Mouse (Mus musculus) thymus, postnatal 14 days (tissue): ENCODE measurements around the gene Npff.

ENCODE experiments used
- DNase-seq: peaks from one replicate; pipeline ENCODE4 v3.0.0; 2021

Npff gene

GRCm38 (mm10) chr15:102503924-102504782 is 20.6 kb downstream of the Npff start:
- DNase-seq = no peak

GRCm38 (mm10) chr15:102503447-102503846 is 21.3 kb downstream of the Npff start, which contains the start of gene Gm10337:
Gm10337 (plus strand) TSS chr15:102503722.
- DNase-seq = no peak

GRCm38 (mm10) chr15:102502254-102502840 is 22.4 kb downstream of the Npff start:
- DNase-seq = no peak

- DNase-seq = no peak
Observed at GRCm38 (mm10) chr15:102501084-102501814, 23.5 kb downstream of the Npff start.

- DNase-seq = no peak
Observed at GRCm38 (mm10) chr15:102500479-102500878, 24.3 kb downstream of the Npff start.

GRCm38 (mm10) chr15:102499851-102500250 is 24.9 kb downstream of the Npff start:
- DNase-seq = no peak

GRCm38 (mm10) chr15:102499370-102499769 is 25.4 kb downstream of the Npff start:
- no peak for DNase-seq

GRCm38 (mm10) chr15:102498322-102498721 is 26.4 kb downstream of the Npff start:
- DNase-seq = no peak

GRCm38 (mm10) chr15:102487664-102488063 is 37.1 kb downstream of the Npff start:
- DNase-seq = no peak

- DNase-seq = no peak
Observed at GRCm38 (mm10) chr15:102485853-102486252, 38.9 kb downstream of the Npff start.

GRCm38 (mm10) chr15:102483136-102483535 is 41.6 kb downstream of the Npff start:
- no peak for DNase-seq

GRCm38 (mm10) chr15:102474520-102474919 is 50.2 kb downstream of the Npff start:
- no peak for DNase-seq
